10 mouse cellular contexts compared by ENCODE assay signal in the genomic region with DNA sequence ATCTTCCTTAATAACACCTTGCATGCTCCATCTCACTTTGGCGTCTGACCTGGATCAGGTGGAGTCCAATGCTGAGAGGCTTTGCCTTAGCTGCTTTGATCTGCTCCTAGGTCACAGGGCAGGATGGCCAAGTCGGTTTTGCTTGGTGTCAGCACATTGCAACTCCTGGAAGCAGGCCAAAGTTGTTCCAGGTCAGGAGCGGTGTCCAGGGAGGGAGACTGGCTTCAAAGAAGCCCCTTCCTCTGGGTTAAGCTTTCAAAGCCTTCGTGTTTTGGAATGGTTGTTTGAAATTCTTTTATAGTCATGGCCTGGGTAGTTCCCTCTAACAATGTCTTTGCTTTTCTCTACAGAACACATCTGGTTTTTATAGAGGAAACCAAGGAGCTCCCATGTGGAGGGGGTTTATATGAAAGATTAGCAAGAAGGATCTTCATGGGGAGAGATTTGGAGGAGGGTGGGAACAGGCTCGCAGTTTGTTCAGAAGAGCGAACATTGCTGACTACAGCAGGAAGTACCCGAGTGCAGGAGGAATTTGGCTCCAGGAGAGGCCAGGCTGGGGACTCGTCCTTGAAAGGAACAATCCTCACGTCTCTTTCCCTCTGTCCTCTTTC. TPM values are rescaled to one million over a fixed set of nuclear protein-coding genes. Genes with fewer than 3 reads are reported as not detected.
DNase-seq lines count a peak whose midpoint lies in the region; ATAC-seq lines count a peak whose summit lies in the region.
"Had no signal": no experiment of that assay in that cellular context is flagged by ENCODE, and none has a peak within 500 bp of the region (broad histone marks: within the 10 kb centered on the region; RNA-seq: fewer than 3 reads in every experiment).

No protein-coding gene starts in this region.

- peaks cover 21% of the 10 kb centered on the region for H3K4me1 ChIP-seq in limb, embryonic 11.5 days (ENCODE audit: control insufficient read depth, insufficient read depth, low read length)

- WGBS in limb, embryonic 11.5 days, result 10% methylated on average over 9 of the region's 9 CpGs

- H3K27me3 ChIP-seq in limb, embryonic 11.5 days (ENCODE audit: control insufficient read depth, insufficient read depth, low read length), result no peaks in the 10 kb centered on the region

- peak overlapping the region; percentile 78 for H3K27ac ChIP-seq in limb, embryonic 11.5 days (replicated peaks; ENCODE audit: low read depth, low read length)

- DNase-seq in gastrocnemius, adult 18-20 months (ENCODE audit: low spot score), result peak; percentile 15
- no peak for DNase-seq in gastrocnemius, postnatal 4 days (ENCODE audit: low spot score in 2 of 2)
- DNase-seq in adrenal gland, postnatal 25 days, result peak; percentile 13
- peak; percentile 55 for DNase-seq in forelimb bud, embryonic 11.5 days (ENCODE audit: low read depth, low spot score)
- DNase-seq in limb, embryonic 11.5 days (ENCODE audit: low spot score), result peak; percentile 62
- DNase-seq in thymus, postnatal 0 days (ENCODE audit: low spot score), result no peak
- DNase-seq in retina, postnatal 1 day, result no peak
- no peak for DNase-seq in urinary bladder, postnatal 14 days (ENCODE audit: low spot score)

- no peak overlapping the region for H3K9ac ChIP-seq in limb, embryonic 11.5 days (ENCODE audit: low read length)

- peak; percentile 80 for ATAC-seq in limb, embryonic 11.5 days (ENCODE audit: insufficient number of reproducible peaks, low FRiP score, low TSS enrichment, low read depth)

- no peaks in the 10 kb centered on the region for H3K36me3 ChIP-seq in limb, embryonic 11.5 days (ENCODE audit: control insufficient read depth, insufficient read depth, low read length)

- no peaks in the 10 kb centered on the region for H3K9me3 ChIP-seq in limb, embryonic 11.5 days (ENCODE audit: control insufficient read depth, low read length)

- no peak overlapping the region for H3K4me2 ChIP-seq in limb, embryonic 11.5 days (ENCODE audit: low read depth, severe bottlenecking)

- no peak overlapping the region for H3K4me3 ChIP-seq in limb, embryonic 11.5 days (ENCODE audit: low read depth, low read length)

RNA-seq across cellular contexts. Expression of a gene that starts 5.4 kb away (rescaled TPM):
- total RNA-seq in gastrocnemius, adult 18-20 months (2021), result 10 to 100 TPM in 1 of 2 experiments, 1 to 10 TPM in 1; 8.4 to 11.1 TPM
- total RNA-seq in gastrocnemius, postnatal 4 days (2021), result 10 to 100 TPM; 49.6 to 62.8 TPM
- total RNA-seq in adrenal gland, postnatal 25 days (2021), result 245 and 265 TPM in 2 replicates
- polyA plus RNA-seq in limb, embryonic 11.5 days (2014; fragmentation: Nextera tagmentation; extraction: Ambion mirVana), result 2.8 and 3.1 TPM in 2 replicates
- polyA plus RNA-seq in thymus, postnatal 0 days (2015; fragmentation: Nextera tagmentation; extraction: Ambion mirVana), result 23.0 and 28.6 TPM in 2 replicates
- total RNA-seq: megakaryocyte, adult 5-6 weeks had no signal

RNA-seq across cellular contexts. Expression of a gene that starts 26.7 kb away (rescaled TPM):
- 10 to 100 TPM; 12.2 to 13.8 TPM for total RNA-seq in gastrocnemius, adult 18-20 months (2021)
- 1 to 10 TPM; 2.7 to 3.4 TPM for total RNA-seq in gastrocnemius, postnatal 4 days (2021)
- 20.9 and 31.5 TPM in 2 replicates for total RNA-seq in adrenal gland, postnatal 25 days (2021)
- polyA plus RNA-seq in limb, embryonic 11.5 days (2014; fragmentation: Nextera tagmentation; extraction: Ambion mirVana), result 1.6 and 2.2 TPM in 2 replicates
- polyA plus RNA-seq in thymus, postnatal 0 days (2015; fragmentation: Nextera tagmentation; extraction: Ambion mirVana), result 0.68 and 0.76 TPM in 2 replicates
- total RNA-seq: hematopoietic stem cell, adult 5-6 weeks; megakaryocyte, adult 5-6 weeks had no signal

RNA-seq across cellular contexts. Expression of a gene that starts 58.0 kb away (rescaled TPM):
- under 1 TPM; 0.11 to 0.26 TPM for total RNA-seq in gastrocnemius, adult 18-20 months (2021)
- under 1 TPM in 1 of 2 experiments, not detected in 1; 0.15 TPM for total RNA-seq in gastrocnemius, postnatal 4 days (2021)
- total RNA-seq in adrenal gland, postnatal 25 days (2021), result 0.70 and 0.71 TPM in 2 replicates
- not detected in 2 replicates for polyA plus RNA-seq in limb, embryonic 11.5 days (2014; fragmentation: Nextera tagmentation; extraction: Ambion mirVana)
- 0.05 and 0.18 TPM in 2 replicates for polyA plus RNA-seq in thymus, postnatal 0 days (2015; fragmentation: Nextera tagmentation; extraction: Ambion mirVana)
- total RNA-seq: hematopoietic stem cell, adult 5-6 weeks; megakaryocyte, adult 5-6 weeks had no signal

Comparison
In these comparisons a context has a peak if more than half of its experiments do, and no peak if none do; other contexts are left out.
1. DNase-seq: peak in gastrocnemius, adult 18-20 months (single experiment), adrenal gland, postnatal 25 days (single experiment), forelimb bud, embryonic 11.5 days (single experiment) and limb, embryonic 11.5 days (single experiment); none in gastrocnemius, postnatal 4 days (0 of 2), thymus, postnatal 0 days (single experiment), retina, postnatal 1 day (single experiment) and urinary bladder, postnatal 14 days (single experiment).
2. RNA of a gene that starts 5.4 kb away (total RNA-seq): 245 to 265 TPM in adrenal gland, postnatal 25 days and 49.6 to 62.8 TPM in gastrocnemius, postnatal 4 days; 8.4 to 11.1 TPM in gastrocnemius, adult 18-20 months; every median in the first group is over 4 times any median in the second.